Mouse (Mus musculus) left cerebral cortex, adult 9 months (tissue): ENCODE results near the gene Hnrnpf.

ENCODE experiments used
- DNase-seq, 2 experiments: peaks; one replicate each; pipeline ENCODE4 v3.0.0; 2022; ENCODE audit warnings: low spot score in 2 of 2

The Hnrnpf gene

GRCm38 (mm10) chr6:117920659-117921640 is 20.8 kb downstream of the Hnrnpf start:
- no peak for DNase-seq

GRCm38 (mm10) chr6:117922041-117922440 is 21.9 kb downstream of the Hnrnpf start:
- no peak for DNase-seq

GRCm38 (mm10) chr6:117926871-117927491 is 26.9 kb downstream of the Hnrnpf start:
- DNase-seq: no peak

- DNase-seq: no peak
These were observed 27.8 kb downstream of the Hnrnpf start for GRCm38 (mm10) chr6:117927955-117928354.

- DNase-seq: no peak
These were observed 28.6 kb downstream of the Hnrnpf start for GRCm38 (mm10) chr6:117928746-117929145.

- no peak for DNase-seq
These were observed 30.0 kb downstream of the Hnrnpf start for GRCm38 (mm10) chr6:117929945-117930655.

GRCm38 (mm10) chr6:117932325-117933051 is 32.4 kb downstream of the Hnrnpf start:
- DNase-seq: no peak

- DNase-seq: no peak
These were observed 34.2 kb downstream of the Hnrnpf start for GRCm38 (mm10) chr6:117934301-117934700.

- no peak for DNase-seq
These were observed 35.8 kb downstream of the Hnrnpf start for GRCm38 (mm10) chr6:117935681-117936612.

GRCm38 (mm10) chr6:117937222-117937932 is 37.3 kb downstream of the Hnrnpf start, which contains the start of gene Fxyd4:
Fxyd4 (minus strand) TSS chr6:117937692.
- no peak for DNase-seq

- peak in 1 of 2 experiments; percentile 48 for DNase-seq
These were observed 38.8 kb downstream of the Hnrnpf start for GRCm38 (mm10) chr6:117938951-117939350.

GRCm38 (mm10) chr6:117942769-117943168 is 42.6 kb downstream of the Hnrnpf start:
- DNase-seq: peak in 1 of 2 experiments; percentile 29

GRCm38 (mm10) chr6:117943899-117944298 is 43.8 kb downstream of the Hnrnpf start:
- DNase-seq: no peak

- DNase-seq: no peak
These were observed 52.2 kb downstream of the Hnrnpf start for GRCm38 (mm10) chr6:117952330-117952729.

GRCm38 (mm10) chr6:117956161-117956560 is 56.0 kb downstream of the Hnrnpf start:
- DNase-seq: no peak

- DNase-seq: peak in 1 of 2 experiments; percentile 40
These were observed 56.9 kb downstream of the Hnrnpf start for GRCm38 (mm10) chr6:117956851-117957501.

- no peak for DNase-seq
These were observed 63.1 kb downstream of the Hnrnpf start for GRCm38 (mm10) chr6:117963201-117963600.

- no peak for DNase-seq
These were observed 66.6 kb downstream of the Hnrnpf start for GRCm38 (mm10) chr6:117966729-117967128.
